Mouse (Mus musculus) retina, postnatal 1 day (tissue): ENCODE data around the gene Chdh.

ENCODE experiments used
- DNase-seq: peaks from one replicate; pipeline ENCODE4 v3.0.0-alpha.2; 2012

Chdh gene

GRCm38 (mm10) chr14:30008733-30009575 is at the start of gene Chdh, which contains the start of gene Il17rb:
Gene Chdh (plus strand): TSS chr14:30009023.
Gene Il17rb (minus strand): TSS chr14:30008896.
- DNase-seq, result peak; percentile 74

DNA sequence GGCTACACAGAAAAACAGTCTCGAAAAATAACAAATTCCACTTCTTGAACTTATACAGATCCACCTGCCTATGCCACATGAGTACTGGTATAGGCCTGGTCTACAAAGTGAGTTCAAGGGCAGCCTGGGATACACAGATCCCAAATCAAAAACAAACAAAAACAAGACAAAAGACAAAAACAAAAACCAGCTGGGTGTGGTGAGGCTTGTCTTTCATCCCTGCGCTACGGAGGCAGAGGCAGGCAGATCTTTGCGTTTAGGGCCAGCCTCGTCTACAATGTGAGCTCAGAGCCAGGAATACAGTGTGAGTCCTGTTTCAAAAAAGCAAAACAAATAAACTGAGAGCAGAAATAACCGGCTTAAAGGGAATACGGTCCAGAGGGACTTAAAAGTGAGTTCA is 41.2 kb upstream of the Chdh start:
- DNase-seq, result no peak

DNA sequence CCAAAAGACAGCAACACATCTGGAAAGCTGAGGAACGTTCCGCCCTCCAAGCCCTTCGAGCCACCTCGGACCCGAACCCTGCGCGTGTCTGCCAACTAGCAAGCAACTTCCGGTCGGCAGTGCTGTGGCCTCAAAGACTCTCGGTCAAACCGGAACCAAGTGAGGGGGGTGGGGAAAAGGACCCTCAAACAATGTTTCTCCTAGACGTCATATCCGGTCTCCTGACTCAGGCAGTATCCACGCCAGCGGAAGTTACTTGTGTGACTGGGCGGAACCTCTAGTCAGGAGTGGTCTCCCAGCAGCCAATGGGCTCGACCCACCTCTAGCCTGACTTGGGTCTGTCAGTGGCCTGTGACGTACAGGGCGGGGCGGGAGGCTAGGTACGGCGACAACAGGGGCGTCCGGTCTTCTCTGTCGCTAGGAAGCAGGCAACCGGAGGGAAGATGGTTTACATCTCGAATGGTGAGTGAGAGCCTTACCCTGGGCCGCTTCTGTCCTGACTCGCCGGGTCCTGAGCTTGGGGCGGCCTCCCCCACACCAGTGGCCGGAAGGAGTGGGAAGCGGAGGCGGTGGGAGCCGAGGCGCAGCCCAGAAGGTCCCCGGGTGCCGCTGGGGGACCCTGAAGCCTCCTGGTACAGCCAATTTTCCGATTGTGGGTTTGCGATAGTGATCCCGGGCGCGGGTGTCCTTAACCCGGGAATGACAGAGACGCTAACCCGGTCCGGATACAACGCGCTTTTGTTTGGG is 40.6 kb upstream of the Chdh start, which contains the start of gene Selenok:
Gene Selenok (plus strand): TSS at position 234 of the 747 bp plus-strand sequence.
- peak; percentile 100 for DNase-seq

DNA sequence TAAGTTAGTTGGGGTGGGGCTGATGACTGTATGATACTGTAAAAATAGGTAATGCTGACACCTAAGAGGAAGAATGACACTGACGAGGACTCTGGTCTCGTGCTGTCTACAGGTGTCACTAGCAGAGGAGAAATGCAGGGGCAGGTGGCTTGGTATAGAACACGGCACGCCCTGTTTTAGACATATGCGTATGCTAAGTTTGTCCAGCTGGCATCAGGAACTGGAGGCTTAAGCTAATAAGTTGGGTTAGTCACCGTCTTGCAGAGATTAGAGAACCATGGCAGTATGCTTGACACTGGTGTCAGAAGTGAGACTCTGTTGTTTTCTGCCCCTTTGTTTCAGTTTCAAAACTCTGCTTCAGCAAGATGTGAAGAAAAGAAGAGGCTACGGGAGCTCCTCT is 37.4 kb upstream of the Chdh start:
- no peak for DNase-seq

DNA sequence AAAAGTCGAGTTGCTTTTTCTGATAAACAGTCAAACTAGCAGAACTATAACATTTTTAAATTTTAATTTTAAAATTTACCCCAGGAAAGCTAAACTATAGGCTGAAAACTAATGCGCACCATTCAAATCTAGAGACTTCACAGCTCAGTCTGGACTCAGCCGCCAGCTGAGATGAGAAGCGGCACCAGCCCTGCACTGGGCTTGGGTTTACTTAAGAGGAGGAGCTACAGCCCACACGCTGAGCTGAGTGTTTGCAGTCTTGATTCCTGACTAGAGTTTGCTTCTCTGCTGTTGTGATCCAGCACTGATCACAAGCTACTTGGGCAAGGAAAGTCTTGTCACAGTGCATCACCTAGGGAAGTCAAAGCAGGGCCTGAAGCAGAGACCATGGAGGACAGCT is 36.8 kb upstream of the Chdh start:
- no peak for DNase-seq

GRCm38 (mm10) chr14:29976927-29977326 is 31.9 kb upstream of the Chdh start:
- no peak for DNase-seq

DNA sequence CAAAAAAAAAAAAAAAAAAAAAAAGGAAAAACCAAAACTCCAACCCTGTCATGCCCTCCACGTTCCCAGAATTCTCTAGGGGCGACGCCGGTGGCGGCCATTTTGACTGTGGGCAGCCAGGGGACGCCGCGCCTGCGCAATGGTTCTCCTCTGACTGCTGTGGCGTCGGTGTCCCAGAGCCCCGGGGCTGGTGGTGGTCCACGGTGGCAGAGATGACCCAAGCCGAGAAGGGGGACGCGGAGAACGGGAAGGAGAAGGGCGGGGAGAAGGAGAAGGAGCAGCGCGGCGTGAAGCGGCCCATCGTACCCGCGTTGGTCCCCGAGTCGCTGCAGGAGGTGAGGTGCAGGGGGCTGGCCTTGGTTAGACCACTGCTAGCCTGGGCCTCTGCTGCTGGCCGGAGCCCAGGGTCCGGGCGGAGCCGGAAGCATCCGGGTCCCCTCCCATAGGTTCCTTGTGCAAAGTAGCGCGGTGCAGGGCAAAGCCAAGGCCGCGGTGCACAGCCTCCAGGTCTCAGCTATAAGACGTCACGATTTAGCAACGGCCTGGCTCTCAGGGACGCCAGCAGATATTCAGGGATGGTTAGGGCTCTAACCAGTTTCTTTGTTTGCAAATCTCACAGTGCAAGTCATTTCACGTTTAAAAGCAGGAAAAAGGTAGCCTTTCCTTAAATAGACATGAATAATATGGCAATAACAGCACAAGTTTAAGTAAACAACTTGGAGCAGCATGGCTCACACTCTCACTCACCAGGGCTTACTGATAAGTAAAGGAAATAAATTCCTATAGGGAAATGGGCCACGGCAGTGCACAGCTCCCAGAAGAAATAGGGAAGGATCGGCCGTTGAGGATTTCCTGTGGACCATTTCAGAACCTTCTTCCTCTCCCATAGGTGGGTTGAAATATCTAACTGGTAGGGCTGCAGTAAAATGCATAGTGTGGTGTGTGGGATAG is 30.3 kb upstream of the Chdh start, which contains the start of gene Actr8:
Gene Actr8 (plus strand): TSS at position 84 of the 951 bp plus-strand sequence.
- peak; percentile 94 for DNase-seq

- peak; percentile 25 for DNase-seq
These were observed 28.2 kb upstream of the Chdh start for GRCm38 (mm10) chr14:29980447-29981205.

DNA sequence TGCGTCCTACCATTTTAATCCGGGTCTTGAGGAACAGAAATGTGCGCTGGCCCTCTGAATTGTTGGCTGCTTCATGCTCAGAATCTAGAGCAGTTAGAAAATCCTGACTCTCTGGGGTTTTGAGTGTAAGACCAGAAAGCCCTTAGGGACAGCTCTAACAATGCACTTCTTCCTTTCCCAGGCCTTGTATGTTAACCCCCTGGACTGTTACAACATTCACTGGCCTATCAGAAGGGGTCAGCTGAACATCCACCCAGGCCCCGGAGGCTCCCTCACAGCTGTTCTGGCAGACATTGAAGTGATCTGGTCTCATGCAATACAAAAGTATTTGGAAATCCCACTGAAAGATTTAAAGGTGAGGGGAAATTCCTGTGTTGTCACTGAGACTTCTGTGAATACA is 22.7 kb upstream of the Chdh start:
- DNase-seq, result no peak

GRCm38 (mm10) chr14:29987276-29987675 is 21.5 kb upstream of the Chdh start:
- no peak for DNase-seq

- DNase-seq, result no peak
These were observed 21.1 kb upstream of the Chdh start for GRCm38 (mm10) chr14:29987739-29988138.

DNA sequence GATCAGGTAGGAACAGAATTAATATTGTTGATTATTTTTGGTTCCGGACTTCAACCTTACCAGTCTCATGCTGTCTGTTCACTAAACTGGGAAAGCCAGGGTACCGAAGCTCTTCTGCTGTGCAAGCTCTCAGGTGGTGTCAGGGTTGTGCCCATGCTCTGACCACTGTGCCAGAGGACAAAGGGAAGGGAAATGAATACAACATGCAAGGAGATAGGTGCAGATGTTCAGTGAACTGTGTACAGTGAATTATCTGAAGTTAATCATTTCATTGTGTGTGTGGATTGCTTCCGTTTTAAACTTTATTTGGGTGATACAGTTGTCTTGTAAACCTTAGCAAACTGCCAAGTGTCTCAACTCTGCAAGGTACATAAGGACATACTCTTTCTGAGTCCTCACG is 20.5 kb upstream of the Chdh start:
- DNase-seq, result no peak

DNA sequence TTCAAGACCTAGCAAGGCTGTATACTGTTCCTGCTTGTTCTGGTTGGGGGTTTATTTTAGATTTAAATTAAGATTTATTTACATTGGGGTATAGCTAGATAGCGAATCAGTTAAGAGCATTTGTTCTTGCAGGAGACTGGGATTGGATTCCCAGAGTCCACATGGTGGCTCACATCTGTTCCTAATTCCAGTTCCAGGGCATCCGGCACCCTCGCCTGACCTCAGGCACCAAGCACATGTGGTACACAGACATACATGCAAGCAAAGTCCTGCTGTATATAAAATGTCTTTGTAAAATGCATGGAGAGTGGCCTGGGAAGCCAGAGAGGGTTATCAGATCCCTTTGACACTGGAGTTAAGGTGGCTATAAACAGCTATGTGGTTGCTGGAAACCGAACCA is 13.8 kb upstream of the Chdh start:
- no peak for DNase-seq

- DNase-seq, result no peak
These were observed 12.6 kb upstream of the Chdh start for GRCm38 (mm10) chr14:29996000-29996751.

GRCm38 (mm10) chr14:29997345-29997744 is 11.5 kb upstream of the Chdh start:
- no peak for DNase-seq

GRCm38 (mm10) chr14:29998747-29999474 is 9.9 kb upstream of the Chdh start:
- DNase-seq, result no peak

- DNase-seq, result no peak
These were observed 9.4 kb upstream of the Chdh start for GRCm38 (mm10) chr14:29999475-29999811.

GRCm38 (mm10) chr14:30009864-30010560 is 1.2 kb downstream of the Chdh start:
- DNase-seq, result no peak

DNA sequence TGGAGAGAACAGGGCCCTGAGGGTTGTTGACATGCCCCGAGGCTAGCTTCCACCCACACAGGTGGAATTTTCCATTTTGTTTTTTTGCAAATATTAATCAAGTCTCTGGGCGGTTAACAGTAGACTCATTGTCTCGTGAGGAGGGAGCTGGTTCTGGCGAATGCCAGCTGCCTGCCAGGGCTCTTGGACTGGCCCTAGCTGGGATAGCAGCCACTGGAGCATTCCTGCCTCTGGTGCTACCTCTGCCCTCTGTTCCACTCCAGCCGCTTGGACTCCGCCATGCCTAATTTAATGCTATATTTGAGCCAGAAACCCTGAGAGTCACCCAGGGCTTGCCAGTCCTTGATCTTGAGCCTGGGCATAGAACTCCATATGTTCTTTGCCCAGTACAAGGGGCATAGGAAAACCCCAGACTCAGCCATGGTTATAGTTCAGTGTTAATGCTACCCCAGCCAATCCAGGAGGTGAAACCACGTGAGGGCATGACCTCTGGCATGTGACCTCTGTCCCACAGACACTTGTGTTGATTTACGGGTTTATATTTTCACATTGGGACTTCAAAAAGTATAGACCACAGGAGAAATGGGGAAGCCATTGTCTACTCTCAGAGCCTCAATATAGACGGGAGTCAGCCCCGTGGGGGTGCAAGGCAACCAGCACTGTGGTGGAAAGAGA is 3.2 kb downstream of the Chdh start:
- DNase-seq, result no peak
